Mouse (Mus musculus) lung, postnatal 0 days (tissue): ENCODE data around the gene Kcnj9.

Experiments
- CTCF ChIP-seq: IDR thresholded peaks from 2 replicates; pipeline ENCODE4 v1.5.1; 2016; ENCODE audit warnings: antibody characterized with exemption, mild to moderate bottlenecking
- EP300 ChIP-seq: IDR thresholded peaks from 2 replicates; pipeline ENCODE4 v1.6.1; 2016; ENCODE audit warnings: antibody characterized with exemption, mild to moderate bottlenecking, control low read depth

- TF ChIP-seq EP300 (no peak), CTCF (no peak)
These were observed 40.1 kb downstream of the Kcnj9 start for GRCm38 (mm10) chr1:172288900-172289616.
